Mouse (Mus musculus): ENCODE data around the gene Defb7.

DNA sequence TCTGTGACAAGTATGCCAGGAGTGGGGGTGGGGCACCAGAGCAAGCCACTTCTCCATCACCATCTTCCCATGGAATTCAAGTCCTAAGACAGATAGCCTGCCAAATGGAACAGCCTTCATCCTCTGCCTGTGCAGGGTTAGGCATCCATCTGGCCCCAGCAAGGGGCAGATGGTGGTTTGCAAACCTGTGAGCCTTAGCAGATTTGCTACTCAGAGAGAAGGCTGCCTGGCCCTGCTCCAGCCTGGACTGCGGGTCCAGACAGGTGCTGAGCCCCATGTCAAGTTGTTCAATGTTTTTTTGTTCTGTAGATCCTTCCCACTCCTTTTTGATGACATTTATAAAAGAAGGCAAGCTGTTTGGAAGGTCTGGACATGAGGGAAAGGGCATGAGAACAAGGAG, 45.5 kb downstream of the Defb7 start:
- TF ChIP-seq CTCF (conservative IDR thresholded peaks at IDR 0.05; ENCODE audit: insufficient read depth, insufficient read length, low read depth, low read length): no peak
- TF ChIP-seq POLR2A (IDR thresholded peaks at IDR 0.05; ENCODE audit: low read depth, low read length): no peak
